Mouse (Mus musculus): Measurements from ENCODE around the gene Slc44a1.

Gene Slc44a1

GRCm38 (mm10) chr4:53431585-53432234 is 8.5 kb upstream of the Slc44a1 start:
- DNase-seq: peak; percentile 54 to 62

GRCm38 (mm10) chr4:53437110-53437755 is 3.0 kb upstream of the Slc44a1 start:
- DNase-seq: peak; percentile 36 to 55

- no peak for DNase-seq
Observed at GRCm38 (mm10) chr4:53438386-53438785, 1.8 kb upstream of the Slc44a1 start.

GRCm38 (mm10) chr4:53438836-53439480 is 1.3 kb upstream of the Slc44a1 start:
- DNase-seq: no peak

- DNase-seq: no peak
Observed at GRCm38 (mm10) chr4:53439636-53440009, 590 bp upstream of the Slc44a1 start.

- peak; percentile 22 to 69 for DNase-seq
Observed at GRCm38 (mm10) chr4:53440816-53441571, 781 bp downstream of the Slc44a1 start.

- DNase-seq: no peak
Observed at GRCm38 (mm10) chr4:53441683-53442082, 1.5 kb downstream of the Slc44a1 start.

GRCm38 (mm10) chr4:53446216-53446615 is 6.0 kb downstream of the Slc44a1 start:
- no peak for DNase-seq

GRCm38 (mm10) chr4:53447773-53448172 is 7.6 kb downstream of the Slc44a1 start:
- DNase-seq: no peak

- peak in 1 of 2 experiments; percentile 19 for DNase-seq
Observed at GRCm38 (mm10) chr4:53450736-53451135, 10.5 kb downstream of the Slc44a1 start.

- no peak for DNase-seq
Observed at GRCm38 (mm10) chr4:53451887-53452286, 11.7 kb downstream of the Slc44a1 start.

- DNase-seq: no peak
Observed at GRCm38 (mm10) chr4:53452457-53452856, 12.2 kb downstream of the Slc44a1 start.

- DNase-seq: no peak
Observed at GRCm38 (mm10) chr4:53452976-53453889, 13.0 kb downstream of the Slc44a1 start.

GRCm38 (mm10) chr4:53455885-53456284 is 15.7 kb downstream of the Slc44a1 start:
- DNase-seq: no peak

- DNase-seq: no peak
Observed at GRCm38 (mm10) chr4:53456570-53456969, 16.4 kb downstream of the Slc44a1 start.

GRCm38 (mm10) chr4:53458503-53458902 is 18.3 kb downstream of the Slc44a1 start:
- DNase-seq: no peak

GRCm38 (mm10) chr4:53459697-53460096 is 19.5 kb downstream of the Slc44a1 start:
- no peak for DNase-seq

- no peak for DNase-seq
Observed at GRCm38 (mm10) chr4:53461026-53461425, 20.8 kb downstream of the Slc44a1 start.

GRCm38 (mm10) chr4:53462069-53462468 is 21.9 kb downstream of the Slc44a1 start:
- DNase-seq: no peak

GRCm38 (mm10) chr4:53462505-53463251 is 22.5 kb downstream of the Slc44a1 start:
- DNase-seq: no peak

- no peak for DNase-seq
Observed at GRCm38 (mm10) chr4:53465887-53466286, 25.7 kb downstream of the Slc44a1 start.
